Mouse (Mus musculus): Measurements from ENCODE around the gene Plppr2. TPM values are rescaled to one million over a fixed set of nuclear protein-coding genes. Genes with fewer than 3 reads are reported as not detected.
A peak's percentile ranks its signal among the peaks of the same experiment; 100 is the strongest.

Gene Plppr2
- polyA plus RNA-seq, 1 experiment from 2014 or later = 2.3 TPM

GRCm38 (mm10) chr9:21923036-21923435 lies 13.8 kb upstream of the Plppr2 start:
- no peak overlapping the region for H3K9ac ChIP-seq
- peaks cover 9% of the 10 kb centered on the region for H3K36me3 ChIP-seq
- ATAC-seq = no peak
- no peak overlapping the region for H3K4me2 ChIP-seq
- H3K4me3 ChIP-seq = no peak overlapping the region
- WGBS (ENCODE audit: insufficient replicate concordance) = 71% methylated on average over 4 of the region's 4 CpGs
- no peaks in the 10 kb centered on the region for H3K27me3 ChIP-seq (replicated peaks)
- no peak overlapping the region for H3K27ac ChIP-seq
- H3K4me1 ChIP-seq = peaks cover 47% of the 10 kb centered on the region
- H3K9me3 ChIP-seq (replicated peaks) = no peaks in the 10 kb centered on the region

- ATAC-seq = no peak
Observed at GRCm38 (mm10) chr9:21923490-21924098, 13.2 kb upstream of the Plppr2 start.

GRCm38 (mm10) chr9:21924099-21924493 lies 12.7 kb upstream of the Plppr2 start:
- WGBS (ENCODE audit: insufficient replicate concordance) = 37% methylated on average over 6 of the region's 6 CpGs
- Histone ChIP-seq H3K4me2 (no peak overlapping the region), H3K4me3 (no peak overlapping the region), H3K36me3 (peaks cover 9% of the 10 kb centered on the region), H3K27me3 (replicated peaks) (0 out of 2 replicates have a peak, but pooled peaks cover 2% of the 10 kb centered on the region), H3K9ac (no peak overlapping the region), H3K27ac (peak overlapping the region; percentile 43; the same call in 1 of the 2 replicates), H3K9me3 (replicated peaks) (no peaks in the 10 kb centered on the region), H3K4me1 (peaks cover 38% of the 10 kb centered on the region)
- peak; percentile 61 for ATAC-seq

More at GRCm38 (mm10) chr9:21923490-21924098, 13.2 kb upstream of the Plppr2 start:
- peaks cover 9% of the 10 kb centered on the region for H3K36me3 ChIP-seq
- peak overlapping the region; percentile 47; the same call in 1 of the 2 replicates for H3K27ac ChIP-seq
- H3K9me3 ChIP-seq (replicated peaks) = no peaks in the 10 kb centered on the region
- H3K4me1 ChIP-seq = peaks cover 42% of the 10 kb centered on the region
- H3K27me3 ChIP-seq (replicated peaks) = no peaks in the 10 kb centered on the region
- H3K4me2 ChIP-seq = no peak overlapping the region
- H3K4me3 ChIP-seq = no peak overlapping the region
- no peak overlapping the region for H3K9ac ChIP-seq
- WGBS (ENCODE audit: insufficient replicate concordance) = 44% methylated on average over 3 of the region's 3 CpGs

- H3K4me1 ChIP-seq = peaks cover 38% of the 10 kb centered on the region
- no peak overlapping the region for H3K27ac ChIP-seq
- ATAC-seq = no peak
- H3K9me3 ChIP-seq (replicated peaks) = no peaks in the 10 kb centered on the region
- 0 out of 2 replicates have a peak, but pooled peaks cover 3% of the 10 kb centered on the region for H3K27me3 ChIP-seq (replicated peaks)
- 83% methylated on average over 3 of the region's 3 CpGs for WGBS (ENCODE audit: insufficient replicate concordance)
- no peak overlapping the region for H3K4me2 ChIP-seq
- no peak overlapping the region for H3K9ac ChIP-seq
- H3K4me3 ChIP-seq = no peak overlapping the region
- peaks cover 9% of the 10 kb centered on the region for H3K36me3 ChIP-seq
Observed at GRCm38 (mm10) chr9:21925034-21925433, 11.8 kb upstream of the Plppr2 start.

- ATAC-seq = no peak
- H3K9ac ChIP-seq = no peak overlapping the region
- H3K4me2 ChIP-seq = no peak overlapping the region
- H3K4me3 ChIP-seq = no peak overlapping the region
- peaks cover 38% of the 10 kb centered on the region for H3K4me1 ChIP-seq
- 0 out of 2 replicates have a peak, but pooled peaks cover 3% of the 10 kb centered on the region for H3K27me3 ChIP-seq (replicated peaks)
- no peaks in the 10 kb centered on the region for H3K9me3 ChIP-seq (replicated peaks)
- peaks cover 9% of the 10 kb centered on the region for H3K36me3 ChIP-seq
- no peak overlapping the region for H3K27ac ChIP-seq
- WGBS (ENCODE audit: insufficient replicate concordance) = 85% methylated on average over 1 of the region's 1 CpGs
Observed at GRCm38 (mm10) chr9:21925506-21925905, 11.3 kb upstream of the Plppr2 start.

GRCm38 (mm10) chr9:21926155-21926554 lies 10.7 kb upstream of the Plppr2 start:
- Histone ChIP-seq H3K9ac (no peak overlapping the region), H3K4me3 (peak overlapping the region; percentile 57; the same call in 1 of the 2 replicates), H3K27ac (no peak overlapping the region; the same call in 1 of the 2 replicates), H3K4me1 (peaks cover 38% of the 10 kb centered on the region), H3K4me2 (peak overlapping the region; percentile 71), H3K27me3 (replicated peaks) (0 out of 2 replicates have a peak, but pooled peaks cover 3% of the 10 kb centered on the region), H3K9me3 (replicated peaks) (no peaks in the 10 kb centered on the region), H3K36me3 (peaks cover 9% of the 10 kb centered on the region)
- 60% methylated on average over 6 of the region's 6 CpGs for WGBS (ENCODE audit: insufficient replicate concordance)
- ATAC-seq = no peak

- 5% methylated on average over 6 of the region's 6 CpGs for WGBS (ENCODE audit: insufficient replicate concordance)
- Histone ChIP-seq H3K9me3 (replicated peaks) (no peaks in the 10 kb centered on the region), H3K4me3 (peak overlapping the region; percentile 57), H3K9ac (peak overlapping the region; percentile 37), H3K36me3 (peaks cover 7% of the 10 kb centered on the region), H3K4me2 (peak overlapping the region; percentile 71), H3K4me1 (peaks cover 42% of the 10 kb centered on the region), H3K27me3 (replicated peaks) (0 out of 2 replicates have a peak, but pooled peaks cover 3% of the 10 kb centered on the region), H3K27ac (peak overlapping the region; percentile 37; the same call in 1 of the 2 replicates)
- no peak for ATAC-seq
Observed at GRCm38 (mm10) chr9:21926784-21927183, 10.0 kb upstream of the Plppr2 start.

GRCm38 (mm10) chr9:21927208-21927753 lies 9.6 kb upstream of the Plppr2 start, which contains the start of the genes Ccdc159 and Tmem205:
TSS of gene Ccdc159 (plus strand) at chr9:21927471.
TSS of gene Tmem205 (minus strand) at chr9:21927556.
- ATAC-seq = peak; percentile 78
- Histone ChIP-seq H3K4me1 (peaks cover 47% of the 10 kb centered on the region), H3K4me3 (peak within 1 kb of the TSS; percentile 57), H3K27me3 (replicated peaks) (0 out of 2 replicates have a peak, but pooled peaks cover 3% of the 10 kb centered on the region), H3K4me2 (peak within 1 kb of the TSS; percentile 71), H3K9me3 (replicated peaks) (no peaks in the 10 kb centered on the region), H3K9ac (peak within 1 kb of the TSS; percentile 37), H3K36me3 (peaks cover 7% of the 10 kb centered on the region), H3K27ac (peak within 1 kb of the TSS; percentile 37; the same call in 1 of the 2 replicates)
- under 1% methylated on average over 28 of the region's 28 CpGs for WGBS (ENCODE audit: insufficient replicate concordance)

- ATAC-seq = no peak
- no peaks in the 10 kb centered on the region for H3K9me3 ChIP-seq (replicated peaks)
- 57% methylated on average over 3 of the region's 3 CpGs for WGBS (ENCODE audit: insufficient replicate concordance)
- no peak overlapping the region for H3K4me2 ChIP-seq
- H3K36me3 ChIP-seq = peaks cover 7% of the 10 kb centered on the region
- peaks cover 13% of the 10 kb centered on the region for H3K27me3 ChIP-seq (replicated peaks)
- H3K4me1 ChIP-seq = peaks cover 47% of the 10 kb centered on the region
- no peak overlapping the region for H3K4me3 ChIP-seq
- no peak overlapping the region for H3K27ac ChIP-seq
- no peak overlapping the region for H3K9ac ChIP-seq
Observed at GRCm38 (mm10) chr9:21929208-21929607, 7.6 kb upstream of the Plppr2 start.

GRCm38 (mm10) chr9:21932006-21932405 lies 4.8 kb upstream of the Plppr2 start:
- peaks cover 45% of the 10 kb centered on the region for H3K4me1 ChIP-seq
- no peak overlapping the region for H3K9ac ChIP-seq
- H3K9me3 ChIP-seq (replicated peaks) = no peaks in the 10 kb centered on the region
- H3K4me3 ChIP-seq = no peak overlapping the region
- ATAC-seq = no peak
- 40% methylated on average over 2 of the region's 2 CpGs for WGBS (ENCODE audit: insufficient replicate concordance)
- H3K27me3 ChIP-seq (replicated peaks) = peaks cover 28% of the 10 kb centered on the region
- no peak overlapping the region for H3K27ac ChIP-seq
- H3K4me2 ChIP-seq = no peak overlapping the region
- H3K36me3 ChIP-seq = no peaks in the 10 kb centered on the region

- H3K9me3 ChIP-seq (replicated peaks) = no peaks in the 10 kb centered on the region
- H3K27me3 ChIP-seq (replicated peaks) = peaks cover 29% of the 10 kb centered on the region
- ATAC-seq = no peak
- WGBS (ENCODE audit: insufficient replicate concordance) = 35% methylated on average over 12 of the region's 12 CpGs
- peaks cover 45% of the 10 kb centered on the region for H3K4me1 ChIP-seq
- H3K4me3 ChIP-seq = no peak overlapping the region
- no peak overlapping the region for H3K27ac ChIP-seq
- no peaks in the 10 kb centered on the region for H3K36me3 ChIP-seq
- H3K9ac ChIP-seq = no peak overlapping the region
- H3K4me2 ChIP-seq = peak overlapping the region; percentile 8; the same call in 1 of the 2 replicates
Observed at GRCm38 (mm10) chr9:21932445-21933137, 4.2 kb upstream of the Plppr2 start.

GRCm38 (mm10) chr9:21934021-21934420 lies 2.8 kb upstream of the Plppr2 start:
- no peak overlapping the region for H3K27ac ChIP-seq
- H3K9me3 ChIP-seq (replicated peaks) = no peaks in the 10 kb centered on the region
- no peak overlapping the region for H3K4me3 ChIP-seq
- no peaks in the 10 kb centered on the region for H3K36me3 ChIP-seq
- H3K4me2 ChIP-seq = no peak overlapping the region
- peaks cover 41% of the 10 kb centered on the region for H3K4me1 ChIP-seq
- peaks cover 34% of the 10 kb centered on the region for H3K27me3 ChIP-seq (replicated peaks)
- no peak for ATAC-seq
- 66% methylated on average over 12 of the region's 12 CpGs for WGBS (ENCODE audit: insufficient replicate concordance)
- H3K9ac ChIP-seq = no peak overlapping the region
